Mouse (Mus musculus) layer of hippocampus, adult 8-10 months (tissue): ENCODE data around the gene Praf2. TPM values are rescaled to one million over a fixed set of nuclear protein-coding genes. Genes with fewer than 3 reads are reported as not detected.

Source experiments
- DNase-seq, 2 experiments: peaks; one replicate each; pipeline ENCODE4 v3.0.0; 2022; ENCODE audit warnings: low spot score in 2 of 2
- total RNA-seq, 4 experiments: library from RNA; stranded (reverse); gene quantifications; 2 replicates each; pipeline ENCODE4 v1.2.4; 2022

Praf2 gene
- total RNA-seq, 4 experiments from 2014 or later: 90.4 to 101 (median 96.8) TPM

GRCm38 (mm10) chrX:7778450-7779244, 50.4 kb downstream of the Praf2 start:
- no peak for DNase-seq

GRCm38 (mm10) chrX:7779294-7779693, 51.1 kb downstream of the Praf2 start:
- DNase-seq: no peak

Other genes with a start within 250 kb of the Praf2 start
- under 1 TPM in 1 of 4 experiments, not detected in 3; 0.09 TPM for gene Foxp3, start 154.8 kb upstream of the Praf2 start, total RNA-seq
- gene Ppp1r3f, start 154.2 kb upstream of the Praf2 start, total RNA-seq: 10 to 100 TPM; 16.1 to 20.2 (median 17.2) TPM
- 10 to 100 TPM; 20.7 to 25.7 (median 23.1) TPM for gene Ccdc22, start 122.9 kb upstream of the Praf2 start, total RNA-seq
- gene Cacna1f, start 121.4 kb upstream of the Praf2 start, total RNA-seq: under 1 TPM in 1 of 4 experiments, not detected in 3; 0.34 TPM
- 1,000 to 10,000 TPM; 1,661 to 2,111 (median 1,867) TPM for gene Syp, start 90.0 kb upstream of the Praf2 start, total RNA-seq
- 1 to 10 TPM in 3 of 4 experiments, under 1 TPM in 1; 0.70 to 2.3 (median 1.9) TPM for gene Prickle3, start 71.2 kb upstream of the Praf2 start, total RNA-seq
- gene Plp2, start 57.0 kb upstream of the Praf2 start, total RNA-seq: 1 to 10 TPM; 4.6 to 7.8 (median 6.0) TPM
- gene Magix, start 47.2 kb upstream of the Praf2 start, total RNA-seq: under 1 TPM; 0.23 to 0.36 (median 0.30) TPM
- gene Gpkow, start 31.3 kb upstream of the Praf2 start, total RNA-seq: 10 to 100 TPM; 33.2 to 39.4 (median 35.8) TPM
- 10 to 100 TPM; 55.6 to 68.4 (median 62.7) TPM for gene Wdr45, start 14.1 kb upstream of the Praf2 start, total RNA-seq
- gene Gm45208, start 6.2 kb upstream of the Praf2 start, total RNA-seq: not detected
- 10 to 100 TPM; 12.4 to 21.4 (median 17.2) TPM for gene Ccdc120, start 22.5 kb downstream of the Praf2 start, total RNA-seq
- gene Tfe3, start 34.1 kb downstream of the Praf2 start, total RNA-seq: 10 to 100 TPM; 31.8 to 34.9 (median 32.7) TPM
- gene Gripap1, start 61.3 kb downstream of the Praf2 start, total RNA-seq: 100 to 1,000 TPM in 3 of 4 experiments, 10 to 100 TPM in 1; 97.8 to 120 (median 109) TPM
- 10 to 100 TPM in 2 of 4 experiments, 1 to 10 TPM in 2; 8.8 to 11.8 (median 10.1) TPM for gene Kcnd1, start 93.8 kb downstream of the Praf2 start, total RNA-seq
- gene Otud5, start 112.9 kb downstream of the Praf2 start, total RNA-seq: 10 to 100 TPM; 72.4 to 77.1 (median 75.7) TPM
- gene Pim2, start 149.8 kb downstream of the Praf2 start, total RNA-seq: 10 to 100 TPM; 41.3 to 61.5 (median 50.7) TPM
- gene Slc35a2, start 155.6 kb downstream of the Praf2 start, total RNA-seq: 10 to 100 TPM; 39.3 to 50.9 (median 41.9) TPM
- gene Pqbp1, start 170.8 kb downstream of the Praf2 start, total RNA-seq: 10 to 100 TPM; 65.0 to 82.0 (median 75.3) TPM
- gene Timm17b, start 170.9 kb downstream of the Praf2 start, total RNA-seq: 10 to 100 TPM; 19.6 to 33.3 (median 25.4) TPM
- gene Gm10491, start 179.4 kb downstream of the Praf2 start, total RNA-seq: not detected
- not detected for gene Gm10490, start 181.1 kb downstream of the Praf2 start, total RNA-seq
- 100 to 1,000 TPM; 321 to 373 (median 344) TPM for gene Pcsk1n, start 191.4 kb downstream of the Praf2 start, total RNA-seq
- gene Eras, start 200.2 kb downstream of the Praf2 start, total RNA-seq: not detected
- gene Hdac6, start 219.4 kb downstream of the Praf2 start, total RNA-seq: 10 to 100 TPM; 45.6 to 50.1 (median 47.6) TPM
- gene Gata1, start 249.6 kb downstream of the Praf2 start, total RNA-seq: not detected